Mouse (Mus musculus) MEL (cell line): ENCODE results near the gene Zdhhc8.

ENCODE experiments used
- CTCF ChIP-seq, 3 experiments: IDR thresholded peaks in 2 of 3; conservative IDR thresholded peaks in 1 of 3; 2 replicates each; pipeline ENCODE4 v1.5.1; 2011 to 2012; ENCODE audit warnings: low read length in 3 of 3, low read depth in 2 of 3, mild to moderate bottlenecking in 2 of 3, improper control_type of control experiment in 1 of 3, inconsistent platforms in 1 of 3, mixed read lengths in 1 of 3, moderate library complexity in 1 of 3; ENCODE audit not compliant: control insufficient read depth in 1 of 3, insufficient read depth in 1 of 3, poor library complexity in 1 of 3, severe bottlenecking in 1 of 3
- ELF1 ChIP-seq: IDR thresholded peaks from 2 replicates; pipeline ENCODE4 v1.6.1; 2014; ENCODE audit warnings: low read depth, mild to moderate bottlenecking, inconsistent platforms, low read length, improper control_type of control experiment, moderate library complexity
- EP300 ChIP-seq, 2 experiments: IDR thresholded peaks; 2 replicates each; pipeline ENCODE4 v1.6.1; 2011; ENCODE audit warnings: improper control_type of control experiment in 2 of 2, low read length in 2 of 2, low read depth in 1 of 2, mild to moderate bottlenecking in 1 of 2
- GATA1 ChIP-seq: IDR thresholded peaks from 2 replicates; pipeline ENCODE4 v1.6.1; 2011; ENCODE audit warnings: low read depth, low read length, improper control_type of control experiment
- JUND ChIP-seq: IDR thresholded peaks from 2 replicates; pipeline ENCODE4 v1.6.1; 2011; ENCODE audit warnings: low read depth, mild to moderate bottlenecking, improper control_type of control experiment, low read length
- MAX ChIP-seq: IDR thresholded peaks from 2 replicates; pipeline ENCODE4 v1.6.1; 2011; ENCODE audit warnings: low read length, improper control_type of control experiment
- MEF2A ChIP-seq: IDR thresholded peaks from 2 replicates; pipeline ENCODE4 v1.6.1; 2014; ENCODE audit warnings: low read depth, mild to moderate bottlenecking, inconsistent platforms, low read length, improper control_type of control experiment; ENCODE audit not compliant: poor library complexity, insufficient replicate concordance, severe bottlenecking; ENCODE audit errors: extremely low read depth
- NELFE ChIP-seq: IDR thresholded peaks from 2 replicates; pipeline ENCODE4 v1.6.1; 2011; ENCODE audit warnings: low read depth, low read length, improper control_type of control experiment
- POLR2A ChIP-seq, 2 experiments: IDR thresholded peaks; 2 replicates each; pipeline ENCODE4 v1.6.1; 2011 to 2012; ENCODE audit warnings: low read length in 2 of 2, mild to moderate bottlenecking in 2 of 2, control low read depth in 1 of 2, improper control_type of control experiment in 1 of 2, low read depth in 1 of 2, moderate library complexity in 1 of 2; ENCODE audit not compliant: control insufficient read depth in 1 of 2, insufficient read depth in 1 of 2, poor library complexity in 1 of 2
- POLR2AphosphoS2 ChIP-seq: IDR thresholded peaks from 2 replicates; pipeline ENCODE4 v1.6.1; 2011; ENCODE audit warnings: low read length, improper control_type of control experiment
- SIN3A ChIP-seq: IDR thresholded peaks from 2 replicates; pipeline ENCODE4 v1.6.1; 2012; ENCODE audit warnings: low read length, improper control_type of control experiment, inconsistent platforms
- TCF12 ChIP-seq: IDR thresholded peaks from 2 replicates; pipeline ENCODE4 v1.6.1; 2014; ENCODE audit warnings: low read depth, mild to moderate bottlenecking, inconsistent platforms, low read length, improper control_type of control experiment, moderate library complexity

DNA sequence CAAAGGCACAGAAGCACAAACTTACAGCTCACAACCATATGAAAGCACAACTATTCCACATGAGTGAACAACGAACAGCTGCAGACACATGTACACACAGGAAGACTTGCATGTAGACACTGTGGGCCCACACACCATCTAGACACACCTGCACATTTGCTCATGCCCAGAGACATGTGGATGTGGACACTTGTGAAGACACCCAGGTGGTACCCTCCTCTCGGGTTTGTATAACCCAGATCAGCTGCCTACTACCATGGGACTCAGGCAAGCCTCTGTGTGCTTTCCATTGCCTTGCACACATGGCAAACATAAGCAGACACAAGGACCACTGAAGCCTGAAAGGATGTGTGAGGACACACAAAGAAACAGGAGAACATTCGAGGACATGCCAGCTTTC is 3.9 kb downstream of the Zdhhc8 start:
- TF ChIP-seq CTCF (IDR thresholded peaks at IDR 0.05 in 2 of 3, conservative IDR thresholded peaks at IDR 0.05 in 1 of 3; ENCODE audit: control insufficient read depth in 1 of 3, insufficient read depth in 1 of 3, low read depth in 2 of 3, low read length in 3 of 3, poor library complexity in 1 of 3, severe bottlenecking in 1 of 3) (no peak), TCF12 (no peak), POLR2A (IDR thresholded peaks at IDR 0.05; ENCODE audit: control insufficient read depth in 1 of 2, insufficient read depth in 1 of 2, low read depth in 1 of 2, low read length in 2 of 2, poor library complexity in 1 of 2) (no peak), JUND (no peak), SIN3A (no peak), ELF1 (no peak), MEF2A (no peak), POLR2AphosphoS2 (no peak), GATA1 (no peak), MAX (no peak), EP300 (IDR thresholded peaks at IDR 0.05; ENCODE audit: low read depth in 1 of 2, low read length in 2 of 2) (no peak), NELFE (no peak)
